Mouse (Mus musculus): Measurements from ENCODE around the gene Foxq1. TPM values are rescaled to one million over a fixed set of nuclear protein-coding genes. Genes with fewer than 3 reads are reported as not detected.

Foxq1 gene
- 0.66 and 1.1 TPM in 2 replicates for polyA plus RNA-seq (2016; fragmentation: Nextera tagmentation; extraction: Ambion mirVana)

- WGBS = 75% methylated on average over 4 of the region's 4 CpGs
- Histone ChIP-seq H3K4me1 (replicated peaks) (peaks cover 30% of the 10 kb centered on the region), H3K9me3 (no peaks in the 10 kb centered on the region), H3K36me3 (no peaks in the 10 kb centered on the region), H3K27me3 (ENCODE audit: insufficient read depth, poor library complexity, severe bottlenecking) (peaks cover 73% of the 10 kb centered on the region), H3K27ac (no peak within 1 kb of the TSS), H3K4me3 (no peak within 1 kb of the TSS)
- no peak for DNase-seq (ENCODE audit: low spot score)
Observed at GRCm38 (mm10) chr13:31555834-31556233, at the start of gene Foxq1. Gene Foxq1 (plus strand): TSS chr13:31556134.

DNA sequence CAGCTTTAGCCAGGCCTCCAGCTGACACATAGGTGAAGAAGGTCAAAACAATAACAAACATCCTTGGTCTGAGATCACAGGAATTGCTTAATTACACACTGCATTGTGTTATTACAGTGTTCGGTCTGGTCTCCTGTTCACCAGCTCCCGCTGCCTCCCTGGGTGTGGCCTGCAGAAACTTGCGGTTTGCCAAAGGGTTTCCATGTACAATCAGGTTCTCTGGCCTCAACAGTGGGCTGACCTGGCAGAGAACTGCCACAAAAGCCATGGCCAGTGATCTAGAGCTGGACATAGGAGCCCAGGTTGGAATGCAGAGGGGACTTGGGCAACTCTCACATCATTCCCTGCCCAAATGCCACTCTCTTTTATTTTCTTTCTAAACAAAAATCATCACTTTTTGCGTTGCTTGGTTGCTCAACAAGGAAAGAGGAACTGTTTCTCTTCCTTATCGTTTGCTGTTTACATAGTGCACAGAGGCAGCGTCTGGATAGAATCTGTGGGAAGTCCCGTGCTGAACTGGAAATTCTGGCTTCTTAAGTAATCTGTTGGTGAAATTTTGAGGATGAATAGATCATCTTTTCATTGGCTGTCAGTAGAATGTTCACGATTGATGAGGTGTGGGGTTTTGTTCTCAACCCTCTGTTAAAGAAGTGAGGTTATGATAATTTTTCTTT lies 49.3 kb upstream of the Foxq1 start:
- H3K36me3 ChIP-seq = no peaks in the 10 kb centered on the region
- no peaks in the 10 kb centered on the region for H3K27me3 ChIP-seq (ENCODE audit: insufficient read depth, poor library complexity, severe bottlenecking)
- WGBS = 79% methylated on average over 8 of the region's 8 CpGs
- H3K4me1 ChIP-seq (replicated peaks) = 0 out of 2 replicates have a peak, but pooled peaks cover 2% of the 10 kb centered on the region
- H3K4me3 ChIP-seq = no peak overlapping the region
- no peak for DNase-seq (ENCODE audit: low spot score)
- H3K9me3 ChIP-seq = no peaks in the 10 kb centered on the region
- no peak overlapping the region for H3K27ac ChIP-seq

- Histone ChIP-seq H3K4me3 (no peak overlapping the region), H3K4me1 (replicated peaks) (no peaks in the 10 kb centered on the region), H3K9me3 (no peaks in the 10 kb centered on the region), H3K36me3 (no peaks in the 10 kb centered on the region), H3K27me3 (ENCODE audit: insufficient read depth, poor library complexity, severe bottlenecking) (no peaks in the 10 kb centered on the region), H3K27ac (no peak overlapping the region)
- DNase-seq (ENCODE audit: low spot score) = no peak
- WGBS = 95% methylated on average over 7 of the region's 7 CpGs
Observed at GRCm38 (mm10) chr13:31515261-31515660, 40.7 kb upstream of the Foxq1 start.

DNA sequence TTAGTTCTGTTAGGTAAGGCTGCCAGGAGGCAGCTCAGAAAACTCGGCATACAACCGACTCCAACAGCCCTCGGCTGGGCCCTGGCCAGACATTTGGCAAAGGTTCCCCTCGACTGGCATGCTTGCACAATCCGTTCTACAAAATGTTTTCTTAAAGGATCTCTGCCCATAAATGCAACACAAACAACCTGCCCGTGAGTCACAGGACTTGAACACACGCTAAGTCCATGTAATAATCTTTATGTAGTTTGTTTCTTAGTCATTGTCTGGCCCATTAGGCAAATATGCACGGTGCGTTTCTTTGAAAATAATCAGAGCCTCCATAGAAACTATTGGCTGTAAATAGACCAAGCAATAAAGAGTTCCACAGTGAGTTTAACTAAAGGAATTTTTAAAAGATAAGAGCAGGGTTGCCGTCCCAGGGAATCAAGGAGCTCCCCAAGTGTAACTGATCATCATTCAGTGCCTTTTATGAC lies 37.5 kb upstream of the Foxq1 start:
- Histone ChIP-seq H3K4me1 (replicated peaks) (no peaks in the 10 kb centered on the region), H3K27me3 (ENCODE audit: insufficient read depth, poor library complexity, severe bottlenecking) (no peaks in the 10 kb centered on the region), H3K36me3 (no peaks in the 10 kb centered on the region), H3K27ac (no peak overlapping the region), H3K4me3 (no peak overlapping the region), H3K9me3 (no peaks in the 10 kb centered on the region)
- WGBS = 82% methylated on average over 10 of the region's 10 CpGs
- no peak for DNase-seq (ENCODE audit: low spot score)

DNA sequence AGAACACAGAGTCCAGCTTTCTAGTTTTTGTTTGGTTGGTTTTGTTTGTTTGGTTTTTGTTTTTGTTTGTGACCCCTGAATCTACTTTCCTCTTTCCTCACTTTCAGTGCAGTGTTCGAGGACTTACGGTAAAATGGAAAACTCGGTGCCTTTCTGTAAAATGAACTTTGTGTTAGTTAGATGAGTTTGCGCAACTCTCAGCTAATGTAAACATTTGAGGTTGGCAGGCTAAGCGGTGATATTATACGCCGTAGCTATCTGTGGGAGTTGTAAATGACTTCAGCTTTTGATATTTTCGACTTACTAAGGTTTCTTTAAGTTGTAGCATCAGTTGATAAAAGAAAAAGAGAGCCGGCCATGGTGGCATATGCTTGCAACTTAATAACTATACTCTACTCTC lies 37.0 kb upstream of the Foxq1 start:
- H3K27ac ChIP-seq = no peak overlapping the region
- H3K4me3 ChIP-seq = no peak overlapping the region
- 92% methylated on average over 9 of the region's 9 CpGs for WGBS
- DNase-seq (ENCODE audit: low spot score) = no peak
- no peaks in the 10 kb centered on the region for H3K27me3 ChIP-seq (ENCODE audit: insufficient read depth, poor library complexity, severe bottlenecking)
- no peaks in the 10 kb centered on the region for H3K36me3 ChIP-seq
- H3K9me3 ChIP-seq = no peaks in the 10 kb centered on the region
- no peaks in the 10 kb centered on the region for H3K4me1 ChIP-seq (replicated peaks)

DNA sequence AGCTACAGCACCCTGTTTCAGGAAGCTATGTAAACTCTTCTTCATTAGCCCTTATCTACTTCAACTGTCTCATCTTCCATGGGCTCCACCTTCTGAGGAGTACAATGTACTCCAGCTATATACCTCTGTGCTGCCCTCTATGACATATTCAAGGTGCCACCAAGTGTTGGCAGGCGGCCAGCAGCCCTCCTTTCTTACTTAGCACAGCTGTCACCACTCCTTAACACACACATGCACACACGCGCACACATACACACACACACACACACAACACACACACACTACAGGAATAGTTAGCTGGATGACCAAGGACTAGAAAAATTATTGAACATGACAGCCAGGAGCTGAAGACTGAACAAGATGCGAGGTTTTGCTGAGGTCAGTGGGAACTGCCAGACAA lies 31.0 kb upstream of the Foxq1 start:
- Histone ChIP-seq H3K9me3 (no peaks in the 10 kb centered on the region), H3K4me1 (replicated peaks) (no peaks in the 10 kb centered on the region), H3K4me3 (no peak overlapping the region), H3K36me3 (no peaks in the 10 kb centered on the region), H3K27ac (no peak overlapping the region), H3K27me3 (ENCODE audit: insufficient read depth, poor library complexity, severe bottlenecking) (peaks cover 4% of the 10 kb centered on the region; the same call in 1 of the 2 replicates)
- no peak for DNase-seq (ENCODE audit: low spot score)
- 89% methylated on average over 4 of the region's 4 CpGs for WGBS

DNA sequence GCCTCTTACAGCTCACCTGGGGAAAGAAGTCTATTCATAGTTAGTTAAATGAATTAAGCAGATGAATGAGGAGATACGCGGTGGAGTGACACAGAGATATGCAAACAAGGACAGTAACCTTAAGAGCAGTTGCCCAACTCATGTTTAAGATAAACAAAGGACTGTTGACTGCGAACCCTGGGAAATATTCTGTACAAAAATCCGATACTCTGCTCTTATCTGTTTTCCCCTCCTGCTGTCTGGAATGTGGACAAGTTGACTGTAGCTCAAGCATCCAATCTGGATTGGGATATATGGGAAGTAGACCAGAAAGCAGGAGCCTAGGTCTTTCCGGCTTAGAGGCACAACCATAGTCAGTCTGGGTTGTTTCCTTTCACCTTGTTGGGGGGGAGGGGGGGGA lies 24.7 kb upstream of the Foxq1 start:
- WGBS = 83% methylated on average over 5 of the region's 5 CpGs
- no peaks in the 10 kb centered on the region for H3K36me3 ChIP-seq
- H3K27ac ChIP-seq = no peak overlapping the region
- DNase-seq (ENCODE audit: low spot score) = no peak
- 0 out of 2 replicates have a peak, but pooled peaks cover 6% of the 10 kb centered on the region for H3K27me3 ChIP-seq (ENCODE audit: insufficient read depth, poor library complexity, severe bottlenecking)
- H3K9me3 ChIP-seq = no peaks in the 10 kb centered on the region
- no peak overlapping the region for H3K4me3 ChIP-seq
- peaks cover 10% of the 10 kb centered on the region for H3K4me1 ChIP-seq (replicated peaks)

- peaks cover 10% of the 10 kb centered on the region for H3K4me1 ChIP-seq (replicated peaks)
- H3K9me3 ChIP-seq = no peaks in the 10 kb centered on the region
- WGBS = 31% methylated on average over 8 of the region's 8 CpGs
- no peaks in the 10 kb centered on the region for H3K36me3 ChIP-seq
- H3K4me3 ChIP-seq = no peak overlapping the region
- H3K27ac ChIP-seq = no peak overlapping the region
- DNase-seq (ENCODE audit: low spot score) = peak; percentile 21
- H3K27me3 ChIP-seq (ENCODE audit: insufficient read depth, poor library complexity, severe bottlenecking) = peaks cover 9% of the 10 kb centered on the region; the same call in 1 of the 2 replicates
Observed at GRCm38 (mm10) chr13:31531651-31532061, 24.3 kb upstream of the Foxq1 start.

DNA sequence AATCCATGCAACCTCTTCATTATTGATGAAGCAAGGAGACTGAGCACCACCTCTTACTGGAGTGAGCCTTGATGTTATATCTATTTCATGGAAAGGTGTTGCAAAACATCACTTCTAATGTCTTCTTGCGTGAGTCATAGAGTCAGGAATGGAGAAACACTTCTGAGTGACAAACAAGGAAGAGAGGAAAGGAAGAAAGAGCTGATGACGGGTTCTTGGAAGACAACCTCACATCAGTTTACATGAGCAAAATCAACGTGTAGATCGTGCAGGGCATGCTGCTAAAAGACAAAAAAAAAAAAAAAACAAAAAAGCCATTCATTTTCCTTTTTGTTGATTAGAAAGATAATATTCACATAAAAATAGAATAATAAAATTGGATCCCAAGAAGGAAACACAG lies 21.2 kb upstream of the Foxq1 start:
- no peak overlapping the region for H3K27ac ChIP-seq
- no peaks in the 10 kb centered on the region for H3K9me3 ChIP-seq
- WGBS = 84% methylated on average over 4 of the region's 4 CpGs
- peaks cover 10% of the 10 kb centered on the region for H3K4me1 ChIP-seq (replicated peaks)
- H3K36me3 ChIP-seq = no peaks in the 10 kb centered on the region
- peaks cover 8% of the 10 kb centered on the region; the same call in 1 of the 2 replicates for H3K27me3 ChIP-seq (ENCODE audit: insufficient read depth, poor library complexity, severe bottlenecking)
- no peak for DNase-seq (ENCODE audit: low spot score)
- no peak overlapping the region for H3K4me3 ChIP-seq

GRCm38 (mm10) chr13:31543021-31543420 lies 12.9 kb upstream of the Foxq1 start:
- no peak overlapping the region for H3K4me3 ChIP-seq
- H3K27ac ChIP-seq = no peak overlapping the region
- no peaks in the 10 kb centered on the region for H3K27me3 ChIP-seq (ENCODE audit: insufficient read depth, poor library complexity, severe bottlenecking)
- H3K9me3 ChIP-seq = no peaks in the 10 kb centered on the region
- H3K4me1 ChIP-seq (replicated peaks) = 0 out of 2 replicates have a peak, but pooled peaks cover 3% of the 10 kb centered on the region
- no peaks in the 10 kb centered on the region for H3K36me3 ChIP-seq
- WGBS = 93% methylated on average over 5 of the region's 5 CpGs
- no peak for DNase-seq (ENCODE audit: low spot score)

DNA sequence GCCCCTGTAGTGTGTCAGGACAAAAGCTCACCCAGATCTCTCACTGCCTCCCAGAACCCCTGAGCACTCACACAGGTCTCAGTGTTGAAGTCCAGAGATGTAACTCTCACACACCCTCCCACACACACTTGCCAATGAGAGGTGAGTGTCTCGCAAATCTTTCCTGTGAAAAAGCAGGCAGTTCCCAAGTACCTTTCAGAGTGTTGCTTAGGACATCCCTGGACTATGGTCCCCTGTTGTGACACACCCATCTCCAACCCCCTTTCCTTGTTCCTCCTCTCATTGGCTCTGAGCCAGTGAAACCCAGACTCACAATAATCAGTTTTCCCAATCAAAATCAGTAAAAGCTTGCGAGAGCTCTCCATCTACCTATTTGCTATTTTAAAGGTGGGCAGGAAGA lies 9.2 kb upstream of the Foxq1 start:
- H3K4me3 ChIP-seq = no peak overlapping the region
- no peaks in the 10 kb centered on the region; the same call in 1 of the 2 replicates for H3K27me3 ChIP-seq (ENCODE audit: insufficient read depth, poor library complexity, severe bottlenecking)
- H3K9me3 ChIP-seq = no peaks in the 10 kb centered on the region
- no peaks in the 10 kb centered on the region for H3K36me3 ChIP-seq
- DNase-seq (ENCODE audit: low spot score) = no peak
- no peak overlapping the region for H3K27ac ChIP-seq
- H3K4me1 ChIP-seq (replicated peaks) = 0 out of 2 replicates have a peak, but pooled peaks cover 3% of the 10 kb centered on the region
- 82% methylated on average over 2 of the region's 2 CpGs for WGBS

DNA sequence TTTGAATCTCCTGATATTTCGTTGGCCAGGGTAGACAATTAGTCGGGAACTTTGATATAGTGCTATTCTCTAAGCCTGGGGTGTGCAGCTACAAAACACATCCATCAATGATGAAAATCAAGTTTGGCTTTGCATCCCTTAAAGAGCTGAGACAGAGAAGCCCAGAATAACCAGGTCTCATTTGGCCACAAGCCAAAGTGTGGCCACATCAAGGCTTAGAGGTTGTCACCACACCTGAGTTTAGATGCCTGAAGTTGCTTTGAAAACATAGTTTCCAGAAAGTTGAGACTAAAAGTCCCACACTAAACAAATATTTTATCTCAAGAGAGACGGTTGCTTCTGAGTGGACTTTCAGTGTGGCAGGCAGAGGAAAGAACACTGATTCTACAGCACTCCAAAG lies 8.7 kb upstream of the Foxq1 start:
- WGBS = 94% methylated on average over 3 of the region's 3 CpGs

DNA sequence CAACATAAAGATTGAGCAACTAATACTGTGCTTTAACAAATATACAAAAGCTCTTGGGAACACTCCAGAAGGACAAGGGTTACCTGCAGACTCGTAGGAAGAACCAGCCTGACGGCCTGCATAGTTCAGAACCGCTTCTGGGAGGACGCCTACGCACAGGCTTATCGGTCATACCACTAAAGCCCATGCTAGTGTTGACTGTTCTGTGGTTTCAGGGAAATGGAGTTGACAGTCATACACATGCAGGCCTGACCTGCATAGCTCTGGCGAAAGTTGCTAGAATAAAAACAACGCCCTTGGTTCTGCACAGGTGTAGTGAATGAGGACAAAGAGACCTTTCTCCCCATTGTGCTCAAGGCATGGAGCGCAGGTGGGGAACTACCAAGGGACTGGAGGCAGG lies 8.3 kb upstream of the Foxq1 start:
- no peaks in the 10 kb centered on the region; the same call in 1 of the 2 replicates for H3K27me3 ChIP-seq (ENCODE audit: insufficient read depth, poor library complexity, severe bottlenecking)
- no peak for DNase-seq (ENCODE audit: low spot score)
- 0 out of 2 replicates have a peak, but pooled peaks cover 3% of the 10 kb centered on the region for H3K4me1 ChIP-seq (replicated peaks)
- WGBS = 87% methylated on average over 9 of the region's 9 CpGs
- H3K4me3 ChIP-seq = no peak overlapping the region
- H3K36me3 ChIP-seq = no peaks in the 10 kb centered on the region
- H3K9me3 ChIP-seq = no peaks in the 10 kb centered on the region
- H3K27ac ChIP-seq = no peak overlapping the region

More for the DNA sequence above, 8.7 kb upstream of the Foxq1 start:
- no peak overlapping the region for H3K27ac ChIP-seq
- H3K27me3 ChIP-seq (ENCODE audit: insufficient read depth, poor library complexity, severe bottlenecking) = no peaks in the 10 kb centered on the region; the same call in 1 of the 2 replicates
- H3K9me3 ChIP-seq = no peaks in the 10 kb centered on the region
- no peaks in the 10 kb centered on the region for H3K36me3 ChIP-seq
- no peak overlapping the region for H3K4me3 ChIP-seq
- 0 out of 2 replicates have a peak, but pooled peaks cover 3% of the 10 kb centered on the region for H3K4me1 ChIP-seq (replicated peaks)
- no peak for DNase-seq (ENCODE audit: low spot score)
